Mouse (Mus musculus): ENCODE data around the gene Washc2. TPM values are rescaled to one million over a fixed set of nuclear protein-coding genes. Genes with fewer than 3 reads are reported as not detected.
"Not testable (repeated sequence)": the region's sequence is repeated elsewhere in the genome, so short reads cannot be mapped to it uniquely, and the experiment has no call there.

Washc2 gene
- polyA plus RNA-seq (2016; fragmentation: Nextera tagmentation; extraction: Ambion mirVana), result 52.9 and 54.9 TPM in 2 replicates

GRCm38 (mm10) chr6:116207729-116208534 lies at the start of gene Washc2:
Washc2 (plus strand) TSS chr6:116208038.
- Histone ChIP-seq H3K4me1 (replicated peaks) (peaks cover 21% of the 10 kb centered on the region), H3K36me3 (peaks cover 27% of the 10 kb centered on the region)
- WGBS, result under 1% methylated on average over 51 of the region's 51 CpGs

DNA sequence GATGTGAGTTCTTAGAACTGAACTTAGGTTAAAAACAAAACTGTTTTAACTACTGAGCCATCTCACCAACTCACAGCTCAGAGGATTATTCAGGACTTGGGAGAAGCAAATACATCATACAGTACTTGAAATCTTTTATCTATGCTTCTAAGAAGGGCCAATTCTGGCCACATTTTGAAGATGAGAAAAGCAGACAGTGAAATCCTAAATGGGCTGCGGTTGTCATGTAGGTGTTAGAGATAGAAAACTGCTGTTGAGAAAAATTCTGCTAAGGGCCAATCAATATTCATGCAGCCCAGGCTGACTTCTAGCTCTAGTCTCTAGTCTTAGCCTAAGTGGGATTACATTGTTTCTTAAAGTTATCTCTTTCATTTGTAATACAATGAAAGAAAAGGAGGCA lies 41.5 kb upstream of the Washc2 start:
- no peaks in the 10 kb centered on the region for H3K27me3 ChIP-seq (ENCODE audit: insufficient read depth, poor library complexity, severe bottlenecking)
- no peak overlapping the region for H3K27ac ChIP-seq
- no peaks in the 10 kb centered on the region for H3K4me1 ChIP-seq (replicated peaks)
- 88% methylated on average over 1 of the region's 1 CpGs for WGBS
- H3K9me3 ChIP-seq, result no peaks in the 10 kb centered on the region
- H3K36me3 ChIP-seq, result peaks cover 18% of the 10 kb centered on the region
- no peak overlapping the region for H3K4me3 ChIP-seq
- DNase-seq (ENCODE audit: low spot score), result no peak

More at GRCm38 (mm10) chr6:116207729-116208534, at the start of gene Washc2:
- DNase-seq (ENCODE audit: low spot score), result peak; percentile 97
- Histone ChIP-seq H3K4me3 (peak within 1 kb of the TSS; percentile 87), H3K9me3 (no peaks in the 10 kb centered on the region), H3K27ac (peak within 1 kb of the TSS; percentile 92), H3K27me3 (ENCODE audit: insufficient read depth, poor library complexity, severe bottlenecking) (no peaks in the 10 kb centered on the region)

GRCm38 (mm10) chr6:116173511-116174099 lies 34.2 kb upstream of the Washc2 start:
- H3K36me3 ChIP-seq, result peaks cover 24% of the 10 kb centered on the region
- not testable (repeated sequence) for DNase-seq (ENCODE audit: low spot score); H3K27ac ChIP-seq; H3K4me3 ChIP-seq; H3K9me3 ChIP-seq; H3K4me1 ChIP-seq (replicated peaks); H3K27me3 ChIP-seq (ENCODE audit: insufficient read depth, poor library complexity, severe bottlenecking)
- 70% methylated on average over 37 of the region's 37 CpGs for WGBS

- no peak for DNase-seq (ENCODE audit: low spot score)
- Histone ChIP-seq H3K27me3 (ENCODE audit: insufficient read depth, poor library complexity, severe bottlenecking) (no peaks in the 10 kb centered on the region), H3K27ac (no peak overlapping the region), H3K36me3 (peaks cover 53% of the 10 kb centered on the region), H3K4me3 (no peak overlapping the region), H3K4me1 (replicated peaks) (0 out of 2 replicates have a peak, but pooled peaks cover 3% of the 10 kb centered on the region), H3K9me3 (no peaks in the 10 kb centered on the region)
- WGBS, result 93% methylated on average over 2 of the region's 2 CpGs
Observed at GRCm38 (mm10) chr6:116178376-116178775, 29.5 kb upstream of the Washc2 start.

DNA sequence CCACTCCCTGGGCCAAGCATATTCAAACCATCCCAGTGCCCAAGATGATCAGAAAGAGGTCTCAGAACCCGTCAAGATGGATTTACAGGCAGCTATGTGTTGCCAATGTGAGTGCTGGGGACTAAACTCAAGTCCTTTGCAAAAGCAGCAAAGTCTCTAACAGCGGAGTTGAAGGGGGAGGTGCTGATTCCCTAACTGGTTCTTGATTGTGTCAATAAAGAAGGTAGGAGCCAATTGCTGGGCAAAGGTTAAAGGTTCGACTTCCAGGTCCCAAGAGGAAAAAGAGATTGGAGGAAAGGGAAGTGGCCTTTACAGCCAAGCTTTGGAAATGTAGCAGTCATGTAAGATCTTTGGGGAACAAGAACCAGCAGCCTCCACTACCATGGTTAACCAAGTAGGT lies 27.1 kb upstream of the Washc2 start:
- Histone ChIP-seq H3K36me3 (peaks cover 52% of the 10 kb centered on the region), H3K4me1 (replicated peaks) (0 out of 2 replicates have a peak, but pooled peaks cover 3% of the 10 kb centered on the region), H3K27me3 (ENCODE audit: insufficient read depth, poor library complexity, severe bottlenecking) (no peaks in the 10 kb centered on the region), H3K4me3 (no peak overlapping the region), H3K27ac (no peak overlapping the region), H3K9me3 (no peaks in the 10 kb centered on the region)
- WGBS, result 73% methylated on average over 3 of the region's 3 CpGs
- no peak for DNase-seq (ENCODE audit: low spot score)

DNA sequence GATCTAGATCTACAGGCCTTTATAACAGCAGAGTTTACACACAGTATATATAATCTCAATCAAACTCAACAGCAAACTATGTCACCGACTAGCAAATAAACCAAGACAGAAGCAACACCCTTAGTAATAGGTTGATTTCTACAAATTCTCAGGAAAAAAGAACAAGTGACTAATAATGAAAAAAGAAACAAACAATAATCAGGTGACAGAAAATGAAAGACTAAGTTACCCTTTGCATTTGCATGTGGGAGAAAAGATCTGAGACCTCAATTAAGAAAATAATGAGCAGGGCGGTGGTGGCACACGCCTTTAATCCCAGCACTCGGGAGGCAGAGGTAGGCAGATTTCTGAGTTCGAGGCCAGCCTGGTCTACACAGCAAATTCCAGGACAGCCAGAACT lies 24.3 kb upstream of the Washc2 start:
- WGBS, result 91% methylated on average over 5 of the region's 5 CpGs
- H3K9me3 ChIP-seq, result no peaks in the 10 kb centered on the region
- no peak for DNase-seq (ENCODE audit: low spot score)
- 0 out of 2 replicates have a peak, but pooled peaks cover 3% of the 10 kb centered on the region for H3K4me1 ChIP-seq (replicated peaks)
- H3K36me3 ChIP-seq, result peaks cover 38% of the 10 kb centered on the region
- no peak overlapping the region for H3K27ac ChIP-seq
- H3K27me3 ChIP-seq (ENCODE audit: insufficient read depth, poor library complexity, severe bottlenecking), result no peaks in the 10 kb centered on the region
- no peak overlapping the region for H3K4me3 ChIP-seq

DNA sequence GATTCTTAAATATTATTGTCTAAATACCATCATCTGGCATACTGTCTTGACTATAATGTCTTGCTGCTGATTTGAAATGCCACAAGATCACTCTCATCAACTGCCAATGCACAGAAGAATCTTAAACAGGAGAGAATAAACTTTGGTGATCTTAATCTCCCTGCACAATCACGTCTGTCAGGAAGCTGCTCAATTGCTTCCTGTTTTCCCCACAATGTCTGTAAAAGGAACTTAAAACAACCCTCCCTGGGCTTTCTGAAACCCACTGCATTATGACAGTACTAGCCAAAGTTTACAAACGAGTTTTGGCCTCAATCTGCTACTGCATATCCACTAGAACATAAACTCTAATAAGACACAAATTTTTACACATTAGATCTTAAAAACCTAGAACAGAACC lies 21.4 kb upstream of the Washc2 start:
- no peak for DNase-seq (ENCODE audit: low spot score)
- peaks cover 18% of the 10 kb centered on the region; the same call in 1 of the 2 replicates for H3K36me3 ChIP-seq
- H3K4me3 ChIP-seq, result no peak overlapping the region
- H3K27me3 ChIP-seq (ENCODE audit: insufficient read depth, poor library complexity, severe bottlenecking), result no peaks in the 10 kb centered on the region
- H3K27ac ChIP-seq, result no peak overlapping the region
- peaks cover 7% of the 10 kb centered on the region for H3K4me1 ChIP-seq (replicated peaks)
- WGBS, result 54% methylated on average over 2 of the region's 2 CpGs
- no peaks in the 10 kb centered on the region for H3K9me3 ChIP-seq

GRCm38 (mm10) chr6:116189417-116189816 lies 18.4 kb upstream of the Washc2 start:
- 71% methylated on average over 1 of the region's 1 CpGs for WGBS

GRCm38 (mm10) chr6:116192809-116193311 lies 15.0 kb upstream of the Washc2 start:
- WGBS, result under 1% methylated on average over 51 of the region's 51 CpGs
- peak; percentile 74 for DNase-seq (ENCODE audit: low spot score)

More at GRCm38 (mm10) chr6:116189417-116189816, 18.4 kb upstream of the Washc2 start:
- H3K4me3 ChIP-seq, result no peak overlapping the region
- no peaks in the 10 kb centered on the region for H3K27me3 ChIP-seq (ENCODE audit: insufficient read depth, poor library complexity, severe bottlenecking)
- H3K9me3 ChIP-seq, result no peaks in the 10 kb centered on the region
- no peak for DNase-seq (ENCODE audit: low spot score)
- peaks cover 9% of the 10 kb centered on the region; the same call in 1 of the 2 replicates for H3K36me3 ChIP-seq
- H3K4me1 ChIP-seq (replicated peaks), result peaks cover 25% of the 10 kb centered on the region
- H3K27ac ChIP-seq, result no peak overlapping the region

DNA sequence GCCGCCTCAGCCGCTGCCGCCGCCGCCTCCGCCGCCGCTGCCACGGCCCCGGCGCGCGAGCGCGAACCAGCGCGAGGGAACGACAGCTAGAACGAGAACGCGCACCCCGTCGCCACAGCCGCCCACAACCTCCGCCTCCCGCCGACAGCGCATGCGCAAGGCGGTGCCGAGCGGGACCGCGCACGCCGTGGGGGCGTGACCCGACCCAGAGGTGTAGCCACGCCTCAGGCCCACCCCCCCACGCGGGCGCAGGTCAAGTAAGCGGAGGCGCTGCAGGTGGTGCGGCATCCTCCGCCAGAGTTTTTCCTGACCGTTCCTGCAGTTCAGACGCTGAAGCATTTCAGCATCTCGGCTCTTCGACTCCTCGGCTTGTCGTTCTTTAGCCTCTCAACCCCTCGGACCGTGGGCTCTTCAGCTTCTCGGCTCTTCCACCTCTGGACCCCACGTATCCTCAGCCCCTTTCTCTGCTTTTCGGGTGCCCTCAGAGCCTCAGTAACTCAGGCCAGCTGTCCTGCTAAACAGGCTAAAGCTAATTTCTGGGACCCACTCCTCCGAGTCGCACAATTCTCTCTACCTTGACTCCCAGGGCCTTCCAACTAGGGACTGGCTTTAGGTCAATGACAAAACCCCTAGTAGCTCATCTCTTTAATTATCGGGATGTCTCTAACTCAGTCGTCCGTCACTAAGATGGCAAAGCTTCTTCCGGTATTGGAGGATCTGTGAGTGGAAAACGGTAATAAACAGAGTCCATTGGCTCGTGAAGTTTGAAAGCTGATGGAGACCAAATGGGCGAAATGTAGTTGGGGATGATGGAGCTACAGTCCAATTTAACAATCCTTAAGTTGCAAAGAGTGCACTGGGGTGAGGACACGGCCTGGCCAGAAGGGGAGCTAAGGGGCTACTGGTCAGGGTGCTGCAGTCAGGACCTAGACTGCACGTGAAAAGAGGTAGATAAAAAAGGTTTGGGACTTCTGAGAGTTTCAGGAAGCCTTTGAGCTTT lies 14.1 kb upstream of the Washc2 start, which contains the start of gene Tmcc1:
Gene Tmcc1, minus strand, starts transcription at position 93 of the 1,000 bp plus-strand sequence.
- whole genome bisulfite sequencing, result under 1% methylated on average over 60 of the region's 68 CpGs
- DNase-seq (ENCODE audit: low spot score), result peak; percentile 96
- H3K4me3 ChIP-seq, result peak within 1 kb of the TSS; percentile 66
- no peaks in the 10 kb centered on the region for H3K36me3 ChIP-seq
- H3K9me3 ChIP-seq, result no peaks in the 10 kb centered on the region
- no peaks in the 10 kb centered on the region for H3K27me3 ChIP-seq (ENCODE audit: insufficient read depth, poor library complexity, severe bottlenecking)
- peaks cover 25% of the 10 kb centered on the region for H3K4me1 ChIP-seq (replicated peaks)
- H3K27ac ChIP-seq, result peak within 1 kb of the TSS; percentile 95

More at GRCm38 (mm10) chr6:116192809-116193311, 15.0 kb upstream of the Washc2 start:
- H3K27ac ChIP-seq, result peak overlapping the region; percentile 95
- H3K36me3 ChIP-seq, result no peaks in the 10 kb centered on the region
- H3K4me3 ChIP-seq, result peak overlapping the region; percentile 66
- H3K4me1 ChIP-seq (replicated peaks), result peaks cover 25% of the 10 kb centered on the region
- H3K27me3 ChIP-seq (ENCODE audit: insufficient read depth, poor library complexity, severe bottlenecking), result no peaks in the 10 kb centered on the region
- H3K9me3 ChIP-seq, result no peaks in the 10 kb centered on the region

DNA sequence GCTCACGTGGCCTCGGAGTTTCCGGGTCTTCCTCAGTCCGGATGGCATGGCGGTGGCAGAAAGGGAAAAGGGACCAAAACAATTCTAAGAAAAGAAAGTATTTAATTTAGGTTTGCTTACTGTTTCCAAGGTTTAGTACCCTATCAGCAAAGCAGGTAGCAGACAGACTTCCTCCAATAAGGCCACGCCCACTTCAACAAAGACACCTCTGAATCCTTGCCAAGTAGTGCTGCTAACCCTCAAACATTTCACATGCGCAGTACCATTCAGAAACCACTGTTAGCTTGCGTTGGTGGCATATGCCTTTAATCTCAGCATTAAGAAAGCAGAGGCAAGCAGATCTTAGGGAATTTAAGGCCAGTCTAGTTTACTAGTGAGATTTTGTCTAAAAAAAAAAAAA lies 12.0 kb upstream of the Washc2 start:
- H3K4me1 ChIP-seq (replicated peaks), result peaks cover 25% of the 10 kb centered on the region
- WGBS, result 59% methylated on average over 8 of the region's 8 CpGs
- no peak overlapping the region for H3K4me3 ChIP-seq
- DNase-seq (ENCODE audit: low spot score), result no peak
- H3K27me3 ChIP-seq (ENCODE audit: insufficient read depth, poor library complexity, severe bottlenecking), result no peaks in the 10 kb centered on the region
- H3K36me3 ChIP-seq, result no peaks in the 10 kb centered on the region
- no peaks in the 10 kb centered on the region for H3K9me3 ChIP-seq
- no peak overlapping the region for H3K27ac ChIP-seq

GRCm38 (mm10) chr6:116198173-116198572 lies 9.7 kb upstream of the Washc2 start:
- no peaks in the 10 kb centered on the region for H3K36me3 ChIP-seq
- H3K4me1 ChIP-seq (replicated peaks), result peaks cover 8% of the 10 kb centered on the region; the same call in 1 of the 2 replicates
- no peaks in the 10 kb centered on the region for H3K9me3 ChIP-seq
- H3K27ac ChIP-seq, result no peak overlapping the region
- WGBS, result 46% methylated on average over 3 of the region's 3 CpGs
- DNase-seq (ENCODE audit: low spot score), result no peak
- no peak overlapping the region for H3K4me3 ChIP-seq
- no peaks in the 10 kb centered on the region for H3K27me3 ChIP-seq (ENCODE audit: insufficient read depth, poor library complexity, severe bottlenecking)
